Mouse (Mus musculus): ENCODE measurements around the gene Rhog. TPM values are rescaled to one million over a fixed set of nuclear protein-coding genes. Genes with fewer than 3 reads are reported as not detected.

The Rhog gene
- polyA plus RNA-seq, 1 experiment from 2014 or later, result 71.9 TPM

GRCm38 (mm10) chr7:102245775-102246174 is 10.1 kb downstream of the Rhog start:
- no peaks in the 10 kb centered on the region for H3K9me3 ChIP-seq (ENCODE audit: low read depth, low read length)
- no peak overlapping the region for H3K4me3 ChIP-seq (ENCODE audit: low read depth, low read length)
- DNase-seq (peak; percentile 47), ATAC-seq (ENCODE audit: insufficient read depth) (no peak)
- WGBS, result 4% methylated on average over 1 of the region's 1 CpGs
- H3K4me2 ChIP-seq, result peak overlapping the region; percentile 83
- H3K36me3 ChIP-seq (ENCODE audit: insufficient read depth), result peaks cover 9% of the 10 kb centered on the region
- peak overlapping the region; percentile 54 for H3K27ac ChIP-seq (ENCODE audit: low read depth)
- peaks cover 29% of the 10 kb centered on the region for H3K4me1 ChIP-seq (ENCODE audit: insufficient read depth)
- peak overlapping the region; percentile 17; the same call in 1 of the 2 replicates for H3K9ac ChIP-seq
- no peak for TF ChIP-seq CTCF (IDR thresholded peaks at IDR 0.05; ENCODE audit: low read depth)
- H3K27me3 ChIP-seq (ENCODE audit: insufficient read depth, low read length), result no peaks in the 10 kb centered on the region

- no peak for DNase-seq
- peaks cover 29% of the 10 kb centered on the region for H3K4me1 ChIP-seq (ENCODE audit: insufficient read depth)
- H3K27me3 ChIP-seq (ENCODE audit: insufficient read depth, low read length), result no peaks in the 10 kb centered on the region
- no peak overlapping the region for H3K9ac ChIP-seq
- TF ChIP-seq CTCF (IDR thresholded peaks at IDR 0.05; ENCODE audit: low read depth), result no peak
- no peak overlapping the region for H3K4me3 ChIP-seq (ENCODE audit: low read depth, low read length)
- H3K36me3 ChIP-seq (ENCODE audit: insufficient read depth), result peaks cover 18% of the 10 kb centered on the region
- H3K27ac ChIP-seq (ENCODE audit: low read depth), result 0 out of 2 replicates have a peak overlapping the region, but pooled peaks have one; percentile 6
- no peak overlapping the region for H3K4me2 ChIP-seq
- 79% methylated on average over 3 of the region's 3 CpGs for WGBS
- H3K9me3 ChIP-seq (ENCODE audit: low read depth, low read length), result no peaks in the 10 kb centered on the region
- no peak for ATAC-seq (ENCODE audit: insufficient read depth)
Observed at GRCm38 (mm10) chr7:102244782-102245535, 10.9 kb downstream of the Rhog start.

- TF ChIP-seq CTCF (IDR thresholded peaks at IDR 0.05; ENCODE audit: low read depth), result no peak
- Histone ChIP-seq H3K36me3 (ENCODE audit: insufficient read depth) (peaks cover 27% of the 10 kb centered on the region), H3K9ac (no peak overlapping the region), H3K27me3 (ENCODE audit: insufficient read depth, low read length) (no peaks in the 10 kb centered on the region), H3K4me3 (ENCODE audit: low read depth, low read length) (no peak overlapping the region), H3K27ac (ENCODE audit: low read depth) (no peak overlapping the region), H3K9me3 (ENCODE audit: low read depth, low read length) (no peaks in the 10 kb centered on the region), H3K4me2 (no peak overlapping the region), H3K4me1 (ENCODE audit: insufficient read depth) (peaks cover 29% of the 10 kb centered on the region)
- ATAC-seq (ENCODE audit: insufficient read depth), result no peak
- DNase-seq, result no peak
- 70% methylated on average over 2 of the region's 2 CpGs for WGBS
Observed at GRCm38 (mm10) chr7:102243870-102244269, 12.0 kb downstream of the Rhog start.

GRCm38 (mm10) chr7:102242917-102243316 is 12.9 kb downstream of the Rhog start:
- DNase-seq (no peak), ATAC-seq (ENCODE audit: insufficient read depth) (no peak)
- Histone ChIP-seq H3K4me3 (ENCODE audit: low read depth, low read length) (no peak overlapping the region), H3K4me1 (ENCODE audit: insufficient read depth) (peaks cover 24% of the 10 kb centered on the region), H3K9ac (no peak overlapping the region), H3K4me2 (no peak overlapping the region), H3K9me3 (ENCODE audit: low read depth, low read length) (no peaks in the 10 kb centered on the region), H3K36me3 (ENCODE audit: insufficient read depth) (peaks cover 37% of the 10 kb centered on the region), H3K27ac (ENCODE audit: low read depth) (no peak overlapping the region), H3K27me3 (ENCODE audit: insufficient read depth, low read length) (no peaks in the 10 kb centered on the region)
- no peak for TF ChIP-seq CTCF (IDR thresholded peaks at IDR 0.05; ENCODE audit: low read depth)
- WGBS, result 53% methylated on average over 3 of the region's 3 CpGs

- DNase-seq (no peak), ATAC-seq (ENCODE audit: insufficient read depth) (no peak)
- TF ChIP-seq CTCF (IDR thresholded peaks at IDR 0.05; ENCODE audit: low read depth), result no peak
- H3K36me3 ChIP-seq (ENCODE audit: insufficient read depth), result peaks cover 42% of the 10 kb centered on the region
- H3K27ac ChIP-seq (ENCODE audit: low read depth), result no peak overlapping the region
- 79% methylated on average over 5 of the region's 5 CpGs for WGBS
- H3K4me1 ChIP-seq (ENCODE audit: insufficient read depth), result peaks cover 20% of the 10 kb centered on the region
- H3K4me3 ChIP-seq (ENCODE audit: low read depth, low read length), result no peak overlapping the region
- no peak overlapping the region for H3K9ac ChIP-seq
- no peaks in the 10 kb centered on the region for H3K27me3 ChIP-seq (ENCODE audit: insufficient read depth, low read length)
- H3K4me2 ChIP-seq, result no peak overlapping the region
- H3K9me3 ChIP-seq (ENCODE audit: low read depth, low read length), result no peaks in the 10 kb centered on the region
Observed at GRCm38 (mm10) chr7:102242371-102242770, 13.5 kb downstream of the Rhog start.

- Histone ChIP-seq H3K27me3 (ENCODE audit: insufficient read depth, low read length) (no peaks in the 10 kb centered on the region), H3K9me3 (ENCODE audit: low read depth, low read length) (no peaks in the 10 kb centered on the region), H3K36me3 (ENCODE audit: insufficient read depth) (peaks cover 69% of the 10 kb centered on the region), H3K4me3 (ENCODE audit: low read depth, low read length) (no peak overlapping the region), H3K4me2 (no peak overlapping the region), H3K9ac (no peak overlapping the region), H3K4me1 (ENCODE audit: insufficient read depth) (peaks cover 6% of the 10 kb centered on the region; the same call in 1 of the 2 replicates), H3K27ac (ENCODE audit: low read depth) (no peak overlapping the region)
- DNase-seq (no peak), ATAC-seq (ENCODE audit: insufficient read depth) (no peak)
- no peak for TF ChIP-seq CTCF (IDR thresholded peaks at IDR 0.05; ENCODE audit: low read depth)
- 83% methylated on average over 16 of the region's 16 CpGs for WGBS
Observed at GRCm38 (mm10) chr7:102239591-102239990, 16.3 kb downstream of the Rhog start.

GRCm38 (mm10) chr7:102238686-102239286 is 17.1 kb downstream of the Rhog start:
- no peaks in the 10 kb centered on the region for H3K27me3 ChIP-seq (ENCODE audit: insufficient read depth, low read length)
- no peak overlapping the region for H3K27ac ChIP-seq (ENCODE audit: low read depth)
- no peak for ATAC-seq (ENCODE audit: insufficient read depth)
- DNase-seq, result no peak
- 89% methylated on average over 8 of the region's 8 CpGs for WGBS
- no peak overlapping the region for H3K4me3 ChIP-seq (ENCODE audit: low read depth, low read length)
- H3K9ac ChIP-seq, result no peak overlapping the region
- peaks cover 68% of the 10 kb centered on the region for H3K36me3 ChIP-seq (ENCODE audit: insufficient read depth)
- no peaks in the 10 kb centered on the region for H3K4me1 ChIP-seq (ENCODE audit: insufficient read depth)
- no peak overlapping the region for H3K4me2 ChIP-seq
- no peaks in the 10 kb centered on the region for H3K9me3 ChIP-seq (ENCODE audit: low read depth, low read length)
- TF ChIP-seq CTCF (IDR thresholded peaks at IDR 0.05; ENCODE audit: low read depth), result no peak
